Mouse (Mus musculus) frontal cortex, postnatal 36 days (tissue): ENCODE measurements around the gene Vmn1r128.
"Not testable (repeated sequence)": the region's sequence is repeated elsewhere in the genome, so short reads cannot be mapped to it uniquely, and the experiment has no call there.

Source experiments
- DNase-seq, 2 experiments: peaks; one replicate each; pipeline ENCODE4 v3.0.0; 2022; ENCODE audit warnings: low spot score in 2 of 2

Gene Vmn1r128

GRCm38 (mm10) chr7:21349073-21349472 lies at the start of gene Vmn1r128:
Gene Vmn1r128, plus strand, starts transcription at chr7:21349373.
- DNase-seq = not testable (repeated sequence)

GRCm38 (mm10) chr7:21301367-21301766 lies 47.8 kb upstream of the Vmn1r128 start, which contains the start of gene Vmn1r126:
Gene Vmn1r126, minus strand, starts transcription at chr7:21301467.
- not testable (repeated sequence) for DNase-seq

GRCm38 (mm10) chr7:21319761-21320160 lies 29.4 kb upstream of the Vmn1r128 start, which contains the start of gene Vmn1r127:
Gene Vmn1r127, minus strand, starts transcription at chr7:21319861.
- DNase-seq = not testable (repeated sequence)

GRCm38 (mm10) chr7:21361191-21361590 lies 12.0 kb downstream of the Vmn1r128 start, which contains the start of gene Vmn1r129:
Gene Vmn1r129, minus strand, starts transcription at chr7:21361291.
- DNase-seq = not testable (repeated sequence)
